Mouse (Mus musculus): Measurements from ENCODE around the gene Dusp5.

DNA sequence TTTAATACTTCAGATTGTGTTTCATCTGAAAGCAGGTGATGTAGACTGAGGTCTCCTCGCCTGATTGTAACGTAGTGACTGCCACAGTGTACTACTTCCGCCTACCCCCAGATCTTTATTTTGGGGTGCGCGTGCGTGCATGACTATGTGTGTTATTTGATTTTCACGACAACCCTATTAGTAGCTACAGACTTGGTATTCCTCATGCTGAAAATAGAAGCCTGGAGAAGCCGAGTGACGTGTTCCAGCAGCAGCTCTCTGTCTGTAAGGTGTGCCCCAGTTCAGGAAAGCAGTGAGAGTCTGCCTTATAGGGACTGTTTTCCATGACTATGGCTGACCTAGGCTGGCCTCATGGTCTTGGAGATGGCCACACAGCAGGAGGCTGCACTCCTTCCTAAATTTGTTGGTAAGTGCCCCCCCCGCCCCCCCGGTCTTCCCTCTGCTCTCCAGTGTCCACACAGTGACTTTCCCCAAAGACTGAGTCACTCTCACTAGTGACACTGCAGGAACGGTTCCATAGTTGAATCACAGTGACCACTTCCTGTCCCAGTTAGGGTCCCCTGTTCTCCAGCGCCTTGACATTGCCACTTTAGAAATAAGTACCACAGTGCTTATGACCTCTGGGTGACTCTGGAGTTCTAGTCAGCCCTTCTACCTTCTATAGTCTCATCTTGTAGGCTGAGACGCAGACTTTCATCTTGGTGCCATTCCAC is 36.8 kb downstream of the Dusp5 start:
- no peak for TF ChIP-seq GATA1 (IDR thresholded peaks at IDR 0.05; ENCODE audit: borderline replicate concordance, low read length)
- TF ChIP-seq FLI1 (IDR thresholded peaks at IDR 0.05; ENCODE audit: low read length), result no peak
